Mouse (Mus musculus): Measurements from ENCODE around the gene Kcnd2. TPM values are rescaled to one million over a fixed set of nuclear protein-coding genes. Genes with fewer than 3 reads are reported as not detected.

The Kcnd2 gene
- polyA plus RNA-seq, 1 experiment from 2014 or later: 3.8 TPM

DNA sequence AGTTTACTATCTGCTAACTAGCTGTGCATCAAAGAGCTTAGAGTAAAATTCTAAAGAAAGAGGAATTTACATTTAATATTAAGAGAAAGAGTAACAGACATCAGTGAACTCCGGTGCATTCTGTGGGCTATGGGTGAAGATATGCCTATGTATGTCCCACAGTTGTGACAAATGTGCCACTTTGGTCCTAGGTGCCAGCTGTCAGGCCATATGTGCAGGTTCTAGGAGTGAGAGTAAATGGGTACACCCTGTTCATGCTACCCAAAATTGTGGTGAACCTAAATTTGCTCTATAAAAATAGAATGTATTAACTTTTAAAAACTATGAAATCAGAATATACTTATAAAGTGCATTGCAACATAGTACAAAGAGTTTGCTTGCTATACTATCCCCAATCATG is 215.8 kb downstream of the Kcnd2 start:
- no peaks in the 10 kb centered on the region for H3K9me3 ChIP-seq
- H3K36me3 ChIP-seq: no peaks in the 10 kb centered on the region
- no peaks in the 10 kb centered on the region for H3K4me1 ChIP-seq
- no peak overlapping the region for H3K9ac ChIP-seq
- 91% methylated on average over 1 of the region's 1 CpGs for WGBS
- no peaks in the 10 kb centered on the region for H3K27me3 ChIP-seq
- H3K27ac ChIP-seq: no peak overlapping the region
- no peak for ATAC-seq (ENCODE audit: insufficient number of reproducible peaks, low FRiP score, low TSS enrichment, low read depth)
- no peak overlapping the region for H3K4me2 ChIP-seq
- H3K4me3 ChIP-seq: no peak overlapping the region

GRCm38 (mm10) chr6:21464719-21465118 is 249.4 kb downstream of the Kcnd2 start:
- Histone ChIP-seq H3K36me3 (no peaks in the 10 kb centered on the region), H3K27ac (no peak overlapping the region), H3K9ac (no peak overlapping the region), H3K4me2 (no peak overlapping the region), H3K4me3 (no peak overlapping the region), H3K4me1 (no peaks in the 10 kb centered on the region), H3K27me3 (no peaks in the 10 kb centered on the region), H3K9me3 (no peaks in the 10 kb centered on the region)
- no peak for ATAC-seq (ENCODE audit: insufficient number of reproducible peaks, low FRiP score, low TSS enrichment, low read depth)

DNA sequence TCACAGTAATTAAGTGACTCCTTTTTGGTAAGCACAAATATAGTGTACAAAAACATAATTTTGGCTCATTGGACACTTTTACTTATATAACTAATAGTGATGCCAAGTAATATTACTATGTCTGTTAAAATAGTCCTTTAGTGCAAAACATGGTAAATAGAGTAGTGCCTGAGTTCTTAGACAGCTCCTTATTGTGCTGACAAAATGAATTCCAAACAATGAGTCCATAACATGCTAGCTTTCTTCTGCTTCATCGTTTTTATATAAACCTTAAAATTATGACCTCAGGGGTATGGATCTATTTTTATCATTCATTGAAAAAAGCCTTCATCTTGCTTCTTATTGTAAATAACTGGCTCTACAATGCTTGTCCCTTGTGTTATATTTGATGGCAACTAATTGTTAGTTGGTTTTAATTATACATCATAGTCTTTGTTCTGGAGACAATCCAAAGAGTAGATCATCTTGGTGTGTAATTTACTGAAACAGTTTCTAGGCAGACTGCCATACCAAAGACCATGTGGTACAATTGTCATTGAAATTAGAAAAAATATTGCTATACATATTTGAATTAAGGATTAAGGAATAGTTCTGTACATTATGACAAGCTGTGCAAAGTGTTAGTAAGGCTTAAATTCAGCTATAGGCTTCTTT is 256.7 kb downstream of the Kcnd2 start:
- Histone ChIP-seq H3K4me1 (no peaks in the 10 kb centered on the region), H3K9me3 (no peaks in the 10 kb centered on the region), H3K4me2 (no peak overlapping the region), H3K27me3 (no peaks in the 10 kb centered on the region), H3K4me3 (no peak overlapping the region), H3K9ac (no peak overlapping the region), H3K27ac (no peak overlapping the region), H3K36me3 (no peaks in the 10 kb centered on the region)
- no peak for ATAC-seq (ENCODE audit: insufficient number of reproducible peaks, low FRiP score, low TSS enrichment, low read depth)
- WGBS: 56% methylated on average over 1 of the region's 1 CpGs

GRCm38 (mm10) chr6:21482714-21483113 is 267.4 kb downstream of the Kcnd2 start:
- Histone ChIP-seq H3K4me1 (no peaks in the 10 kb centered on the region), H3K27me3 (no peaks in the 10 kb centered on the region), H3K27ac (no peak overlapping the region), H3K36me3 (no peaks in the 10 kb centered on the region), H3K4me2 (no peak overlapping the region), H3K9me3 (no peaks in the 10 kb centered on the region), H3K4me3 (no peak overlapping the region), H3K9ac (no peak overlapping the region)
- 72% methylated on average over 2 of the region's 2 CpGs for WGBS
- ATAC-seq (ENCODE audit: insufficient number of reproducible peaks, low FRiP score, low TSS enrichment, low read depth): no peak

DNA sequence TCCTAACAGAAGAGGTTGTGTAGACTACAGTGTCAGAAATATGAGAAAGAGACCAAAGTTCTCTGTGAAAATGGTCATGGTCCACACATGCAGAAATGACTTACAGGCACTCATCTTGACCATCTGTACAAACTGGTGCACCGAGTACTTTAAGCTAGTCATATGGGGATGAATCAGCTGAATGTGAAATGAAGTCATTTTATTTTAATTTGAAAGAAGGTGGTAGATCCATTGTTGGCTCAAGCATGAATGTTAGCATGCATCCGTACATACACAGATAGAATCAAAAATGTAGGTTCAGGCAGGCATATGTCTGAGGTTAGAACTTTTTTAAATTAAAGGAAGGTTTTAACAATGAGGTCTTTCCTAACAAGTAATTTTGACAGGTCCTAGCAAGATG is 273.2 kb downstream of the Kcnd2 start:
- H3K9ac ChIP-seq: no peak overlapping the region
- H3K4me1 ChIP-seq: no peaks in the 10 kb centered on the region
- no peak for ATAC-seq (ENCODE audit: insufficient number of reproducible peaks, low FRiP score, low TSS enrichment, low read depth)
- H3K36me3 ChIP-seq: no peaks in the 10 kb centered on the region
- no peaks in the 10 kb centered on the region for H3K9me3 ChIP-seq
- WGBS: 71% methylated on average over 2 of the region's 2 CpGs
- no peaks in the 10 kb centered on the region for H3K27me3 ChIP-seq
- no peak overlapping the region for H3K4me2 ChIP-seq
- H3K4me3 ChIP-seq: no peak overlapping the region
- H3K27ac ChIP-seq: no peak overlapping the region

GRCm38 (mm10) chr6:21502921-21503320 is 287.6 kb downstream of the Kcnd2 start:
- Histone ChIP-seq H3K4me3 (no peak overlapping the region), H3K4me2 (no peak overlapping the region), H3K27ac (no peak overlapping the region), H3K9me3 (no peaks in the 10 kb centered on the region), H3K36me3 (no peaks in the 10 kb centered on the region), H3K4me1 (no peaks in the 10 kb centered on the region), H3K27me3 (no peaks in the 10 kb centered on the region), H3K9ac (no peak overlapping the region)
- no peak for ATAC-seq (ENCODE audit: insufficient number of reproducible peaks, low FRiP score, low TSS enrichment, low read depth)
- 51% methylated on average over 1 of the region's 1 CpGs for WGBS

DNA sequence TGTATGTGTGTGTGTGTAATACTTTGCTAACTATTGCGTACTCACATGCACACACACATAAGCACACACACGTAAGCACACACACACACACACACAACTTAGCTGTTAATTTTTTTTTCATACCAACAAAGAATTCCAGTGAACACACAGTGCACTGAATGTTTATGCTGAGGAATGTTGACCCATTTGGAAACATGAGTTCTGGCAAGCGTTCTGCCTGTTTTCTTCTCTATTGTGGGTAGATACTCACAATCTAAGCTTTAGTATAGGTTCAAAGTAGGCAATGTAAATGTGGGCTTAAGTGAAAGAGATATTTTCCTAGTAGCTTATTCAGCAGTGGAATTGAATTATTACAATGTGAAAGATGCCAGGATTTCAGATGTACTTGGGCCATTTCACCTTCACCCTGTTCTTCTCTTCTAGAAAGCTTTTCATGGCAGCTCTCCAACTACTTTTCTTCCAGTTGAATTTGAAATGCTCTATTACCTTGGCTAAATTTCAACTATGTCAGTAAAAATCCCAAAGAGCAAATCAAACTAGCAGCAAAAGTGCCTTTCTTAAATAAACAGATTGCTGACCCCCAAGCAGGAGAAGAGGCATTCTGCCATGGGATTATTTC is 295.4 kb downstream of the Kcnd2 start:
- H3K9me3 ChIP-seq: no peaks in the 10 kb centered on the region
- H3K27me3 ChIP-seq: no peaks in the 10 kb centered on the region
- no peak overlapping the region for H3K4me2 ChIP-seq
- no peak overlapping the region for H3K4me3 ChIP-seq
- no peak for ATAC-seq (ENCODE audit: insufficient number of reproducible peaks, low FRiP score, low TSS enrichment, low read depth)
- no peaks in the 10 kb centered on the region for H3K36me3 ChIP-seq
- no peak overlapping the region for H3K9ac ChIP-seq
- H3K27ac ChIP-seq: no peak overlapping the region; the same call in 1 of the 2 replicates
- 65% methylated on average over 3 of the region's 3 CpGs for WGBS
- H3K4me1 ChIP-seq: no peaks in the 10 kb centered on the region

GRCm38 (mm10) chr6:21520351-21520750 is 305.0 kb downstream of the Kcnd2 start:
- Histone ChIP-seq H3K4me3 (no peak overlapping the region), H3K27me3 (no peaks in the 10 kb centered on the region), H3K9ac (no peak overlapping the region), H3K27ac (no peak overlapping the region), H3K4me2 (no peak overlapping the region), H3K9me3 (no peaks in the 10 kb centered on the region), H3K36me3 (no peaks in the 10 kb centered on the region), H3K4me1 (no peaks in the 10 kb centered on the region)
- WGBS: 46% methylated on average over 1 of the region's 1 CpGs
- no peak for ATAC-seq (ENCODE audit: insufficient number of reproducible peaks, low FRiP score, low TSS enrichment, low read depth)

DNA sequence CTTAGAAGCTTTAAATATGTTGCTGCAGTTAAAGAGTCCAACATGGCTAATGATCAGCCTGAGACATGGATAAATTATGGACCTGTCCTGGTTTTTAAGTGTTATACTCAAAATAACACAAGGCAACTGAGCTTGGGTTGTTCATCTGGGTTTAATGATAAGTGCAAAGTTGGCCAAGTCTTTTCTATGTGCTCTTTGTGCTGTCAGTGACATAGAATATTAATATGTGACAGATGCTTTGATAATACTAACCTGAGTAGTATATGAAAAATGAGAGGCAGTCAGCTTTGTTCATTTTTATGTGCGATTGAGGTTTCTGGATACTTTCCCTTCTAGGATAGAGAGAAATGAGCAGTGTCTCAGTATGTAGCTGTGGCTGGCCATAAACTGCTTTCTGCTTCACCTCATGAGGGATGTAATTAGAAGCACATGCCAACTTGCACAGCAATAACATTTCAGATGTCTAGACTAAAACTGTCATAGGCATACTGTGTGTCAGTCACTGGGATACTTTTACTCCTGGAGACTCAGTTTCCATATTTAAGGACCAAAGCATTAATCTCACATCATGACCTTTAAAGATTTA is 312.3 kb downstream of the Kcnd2 start:
- Histone ChIP-seq H3K27me3 (no peaks in the 10 kb centered on the region), H3K9ac (no peak overlapping the region), H3K27ac (no peak overlapping the region), H3K4me3 (no peak overlapping the region), H3K4me2 (no peak overlapping the region), H3K4me1 (no peaks in the 10 kb centered on the region), H3K36me3 (no peaks in the 10 kb centered on the region), H3K9me3 (no peaks in the 10 kb centered on the region)
- 24% methylated on average over 1 of the region's 1 CpGs for WGBS
- ATAC-seq (ENCODE audit: insufficient number of reproducible peaks, low FRiP score, low TSS enrichment, low read depth): peak; percentile 55; the same call in 1 of the 2 replicates

- no peak for ATAC-seq (ENCODE audit: insufficient number of reproducible peaks, low FRiP score, low TSS enrichment, low read depth)
- H3K36me3 ChIP-seq: no peaks in the 10 kb centered on the region
- no peaks in the 10 kb centered on the region for H3K9me3 ChIP-seq
- no peak overlapping the region for H3K4me2 ChIP-seq
- no peak overlapping the region for H3K27ac ChIP-seq
- H3K9ac ChIP-seq: no peak overlapping the region
- no peaks in the 10 kb centered on the region for H3K4me1 ChIP-seq
- 73% methylated on average over 2 of the region's 2 CpGs for WGBS
- H3K27me3 ChIP-seq: no peaks in the 10 kb centered on the region
- H3K4me3 ChIP-seq: no peak overlapping the region
These were observed 318.7 kb downstream of the Kcnd2 start for GRCm38 (mm10) chr6:21534009-21534408.

- no peaks in the 10 kb centered on the region for H3K4me1 ChIP-seq
- ATAC-seq (ENCODE audit: insufficient number of reproducible peaks, low FRiP score, low TSS enrichment, low read depth): no peak
- no peaks in the 10 kb centered on the region for H3K27me3 ChIP-seq
- no peak overlapping the region for H3K4me3 ChIP-seq
- H3K4me2 ChIP-seq: no peak overlapping the region
- 40% methylated on average over 1 of the region's 1 CpGs for WGBS
- no peak overlapping the region for H3K9ac ChIP-seq
- no peaks in the 10 kb centered on the region for H3K9me3 ChIP-seq
- H3K36me3 ChIP-seq: no peaks in the 10 kb centered on the region
- H3K27ac ChIP-seq: no peak overlapping the region
These were observed 319.5 kb downstream of the Kcnd2 start for GRCm38 (mm10) chr6:21534820-21535219.

- no peak for ATAC-seq (ENCODE audit: insufficient number of reproducible peaks, low FRiP score, low TSS enrichment, low read depth)
- Histone ChIP-seq H3K9me3 (no peaks in the 10 kb centered on the region), H3K9ac (no peak overlapping the region), H3K27me3 (no peaks in the 10 kb centered on the region), H3K27ac (no peak overlapping the region), H3K4me2 (no peak overlapping the region), H3K4me1 (no peaks in the 10 kb centered on the region), H3K4me3 (no peak overlapping the region), H3K36me3 (no peaks in the 10 kb centered on the region)
- 74% methylated on average over 9 of the region's 9 CpGs for WGBS
These were observed 336.2 kb downstream of the Kcnd2 start for GRCm38 (mm10) chr6:21551501-21551900.
